Mouse (Mus musculus) myocyte (in vitro differentiated cells): ENCODE measurements around the gene Agpat3.

Source experiments
- E2F4 ChIP-seq: IDR thresholded peaks from one replicate; pipeline ENCODE4 v1.6.1; 2011; ENCODE audit warnings: mild to moderate bottlenecking, control low read depth, moderate library complexity; ENCODE audit not compliant: insufficient read depth
- MAX ChIP-seq: IDR thresholded peaks from one replicate; pipeline ENCODE4 v1.6.1; 2011; ENCODE audit warnings: low read depth, mild to moderate bottlenecking, control low read depth
- MYOG ChIP-seq, 3 experiments: IDR thresholded peaks; one replicate each; pipeline ENCODE4 v1.6.1; 2011; ENCODE audit warnings: control low read depth in 2 of 3, low read depth in 2 of 3, mild to moderate bottlenecking in 2 of 3; ENCODE audit not compliant: insufficient read length in 2 of 3, control insufficient read depth in 1 of 3, insufficient read depth in 1 of 3
- POLR2A ChIP-seq: IDR thresholded peaks from one replicate; pipeline ENCODE4 v1.6.1; 2011; ENCODE audit warnings: low read depth, mild to moderate bottlenecking, control low read depth, moderate library complexity; ENCODE audit not compliant: insufficient read length
- REST ChIP-seq: IDR thresholded peaks from one replicate; pipeline ENCODE4 v1.6.1; 2011; ENCODE audit warnings: mild to moderate bottlenecking, control low read depth, moderate library complexity; ENCODE audit not compliant: insufficient read depth, insufficient read length
- SRF ChIP-seq: IDR thresholded peaks from one replicate; pipeline ENCODE4 v1.6.1; 2011; ENCODE audit warnings: low read depth; ENCODE audit not compliant: control insufficient read depth, insufficient read length
- TCF12 ChIP-seq: IDR thresholded peaks from one replicate; pipeline ENCODE4 v1.6.1; 2011; ENCODE audit warnings: mild to moderate bottlenecking, control low read depth; ENCODE audit not compliant: poor library complexity, insufficient read depth, severe bottlenecking
- TCF3 ChIP-seq: IDR thresholded peaks from one replicate; pipeline ENCODE4 v1.6.1; 2011; ENCODE audit warnings: low read depth, control low read depth; ENCODE audit not compliant: insufficient read length
- USF1 ChIP-seq: IDR thresholded peaks from one replicate; pipeline ENCODE4 v1.6.1; 2011; ENCODE audit warnings: low read depth, mild to moderate bottlenecking, control low read depth, moderate library complexity

DNA sequence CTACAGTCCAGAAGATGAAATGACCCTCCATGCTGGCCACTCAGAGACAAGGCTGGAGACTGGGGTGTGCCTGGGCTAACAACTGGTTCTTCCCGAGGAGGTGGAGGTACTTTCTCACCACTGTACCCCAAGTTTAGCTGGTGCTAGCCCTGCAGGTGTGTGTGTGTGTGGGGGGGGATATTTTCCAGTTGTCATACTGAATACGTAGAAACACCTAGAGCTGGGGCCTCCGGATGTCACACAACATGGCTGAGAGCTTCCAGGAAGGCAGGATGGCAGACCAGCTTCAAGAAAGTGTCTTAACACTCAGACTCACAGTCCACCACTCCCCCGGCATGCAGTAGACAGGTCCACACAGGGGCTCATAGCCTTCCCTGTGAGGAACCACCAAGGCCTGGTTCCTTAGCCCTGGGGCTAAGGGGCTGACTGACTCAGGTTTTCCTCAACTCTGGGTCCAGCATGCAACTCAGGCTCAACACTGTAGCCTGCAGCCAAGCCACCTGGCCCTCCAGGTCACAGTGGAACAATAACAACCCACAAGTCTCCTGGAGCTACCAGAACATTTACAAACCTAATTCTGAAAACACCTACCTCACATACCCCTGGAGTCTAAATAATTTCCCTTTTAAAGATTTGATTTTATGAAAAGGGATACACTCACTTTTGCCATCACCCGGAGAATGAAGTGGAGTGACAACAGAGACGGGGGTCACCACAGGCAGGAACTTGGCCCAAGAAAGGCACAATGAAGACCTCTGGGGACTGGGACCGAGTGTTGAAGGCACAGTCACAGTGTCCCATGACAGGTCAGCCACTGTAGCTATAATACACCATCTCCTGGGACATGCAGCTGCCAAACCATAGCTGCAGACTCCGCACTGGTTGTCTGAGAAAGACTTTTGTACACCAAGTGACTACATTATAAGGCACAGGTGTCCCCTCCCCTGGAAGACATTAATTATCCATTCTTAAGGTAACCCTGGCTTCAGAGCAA lies 53.3 kb downstream of the Agpat3 start:
- no peak for TF ChIP-seq MAX
- TF ChIP-seq USF1, result no peak
- TF ChIP-seq POLR2A, result no peak
- TF ChIP-seq E2F4, result no peak
- no peak for TF ChIP-seq MYOG (IDR thresholded peaks at IDR 0.05; ENCODE audit: control insufficient read depth in 1 of 3, insufficient read depth in 1 of 3, insufficient read length in 2 of 3, low read depth in 2 of 3)
- no peak for TF ChIP-seq SRF
- TF ChIP-seq REST, result no peak
- no peak for TF ChIP-seq TCF12
- no peak for TF ChIP-seq TCF3
